Mouse (Mus musculus): Measurements from ENCODE around the gene Msh2.

Gene Msh2

DNA sequence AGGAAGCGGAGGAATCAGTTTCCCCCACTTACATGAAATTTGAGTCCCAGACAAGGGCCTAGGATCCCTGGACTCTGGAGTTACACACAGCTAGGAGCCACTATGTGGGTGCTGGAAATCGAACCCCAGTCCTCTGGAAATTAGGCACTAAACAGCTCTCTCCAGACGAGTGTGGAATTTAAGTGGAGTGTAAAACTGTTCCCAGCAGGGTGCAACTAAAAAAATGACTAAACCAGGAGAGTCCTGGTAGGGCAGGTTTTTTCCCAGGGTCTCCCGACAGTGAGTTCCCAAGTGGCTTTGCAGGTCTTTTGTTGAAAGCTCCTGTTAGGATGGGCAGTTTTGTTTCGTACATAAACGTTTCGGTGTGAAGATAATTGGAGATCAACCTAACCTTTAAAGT, 52.6 kb downstream of the Msh2 start:
- DNase-seq, result no peak

DNA sequence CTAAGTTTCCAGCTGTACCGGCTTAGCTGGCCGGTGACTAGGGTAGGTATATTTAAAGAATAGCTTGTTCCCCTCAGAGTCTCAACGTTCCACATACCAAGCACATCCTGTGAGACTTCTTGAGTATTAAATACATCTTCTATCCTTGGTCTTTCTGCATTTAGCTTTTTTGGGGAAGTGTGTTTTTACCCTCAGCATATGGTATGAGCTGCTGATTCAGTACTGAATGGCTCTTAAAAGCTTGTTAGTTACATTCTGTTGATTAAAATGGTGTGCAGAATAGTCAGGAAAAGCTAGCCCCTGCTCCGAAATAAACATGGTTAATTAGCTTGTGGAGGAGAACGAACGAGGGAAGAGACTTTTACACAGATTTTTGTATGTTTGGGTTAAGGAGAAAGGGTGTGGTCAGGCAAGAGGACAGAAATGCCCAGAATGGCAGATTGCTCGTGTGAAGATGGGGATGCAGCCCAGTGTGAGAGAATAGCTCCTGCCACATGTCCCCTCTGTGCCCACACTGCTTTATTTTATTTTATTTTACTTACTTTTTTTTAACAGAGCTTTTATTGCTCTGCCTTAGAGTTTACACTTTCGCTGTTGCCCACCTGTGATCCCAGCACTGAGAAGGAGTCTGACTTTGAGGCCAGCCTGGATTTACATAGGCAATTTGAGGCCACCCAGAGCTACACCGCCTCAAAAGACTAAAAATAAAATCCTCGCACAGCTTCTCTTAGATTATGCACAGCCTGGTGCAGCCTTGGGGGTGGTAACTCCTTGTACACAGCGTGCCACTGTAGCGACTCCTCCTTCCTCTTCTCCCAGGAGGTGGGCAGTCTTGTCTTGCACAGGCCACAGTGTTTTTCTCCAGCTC, 54.6 kb downstream of the Msh2 start:
- DNase-seq, result no peak

DNA sequence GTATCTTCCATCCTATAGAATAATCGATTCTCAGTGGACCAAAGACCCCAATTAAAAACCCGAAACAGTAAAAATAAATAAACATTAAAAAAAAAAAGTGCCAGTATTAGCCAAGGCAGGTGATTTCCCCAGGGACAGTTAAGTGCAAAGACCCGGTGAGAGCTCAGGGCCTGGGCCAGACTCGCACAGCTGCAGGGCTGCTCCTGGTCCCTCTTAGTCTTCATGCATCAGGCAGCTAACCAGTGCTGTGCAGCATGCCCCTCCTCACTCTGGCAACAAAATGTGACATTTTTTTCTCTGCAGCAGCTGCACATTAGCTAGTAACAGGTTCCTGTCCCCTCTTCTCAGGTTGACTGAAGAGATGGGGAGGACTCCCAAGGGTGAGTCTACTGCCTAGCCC, 59.8 kb downstream of the Msh2 start:
- DNase-seq, result no peak

DNA sequence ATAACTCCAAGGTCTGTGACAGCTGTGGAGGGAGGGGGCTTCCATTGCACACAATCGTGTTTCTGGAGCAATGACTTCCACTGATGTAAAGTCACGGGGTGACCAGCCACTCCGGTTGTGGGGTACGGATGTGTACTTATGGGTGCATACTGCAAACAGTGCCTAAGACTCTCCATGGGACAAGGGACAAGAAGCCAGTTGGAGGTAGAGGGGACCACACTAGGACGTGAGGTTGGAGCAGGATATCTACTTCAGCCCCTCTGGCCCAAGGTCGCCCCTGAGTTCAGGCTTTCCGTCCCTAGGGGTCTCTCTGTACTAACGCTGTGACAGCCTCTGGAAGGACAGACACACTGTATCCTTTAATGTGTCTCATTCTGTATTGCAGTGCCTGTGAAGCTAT, 62.3 kb downstream of the Msh2 start:
- no peak for DNase-seq

DNA sequence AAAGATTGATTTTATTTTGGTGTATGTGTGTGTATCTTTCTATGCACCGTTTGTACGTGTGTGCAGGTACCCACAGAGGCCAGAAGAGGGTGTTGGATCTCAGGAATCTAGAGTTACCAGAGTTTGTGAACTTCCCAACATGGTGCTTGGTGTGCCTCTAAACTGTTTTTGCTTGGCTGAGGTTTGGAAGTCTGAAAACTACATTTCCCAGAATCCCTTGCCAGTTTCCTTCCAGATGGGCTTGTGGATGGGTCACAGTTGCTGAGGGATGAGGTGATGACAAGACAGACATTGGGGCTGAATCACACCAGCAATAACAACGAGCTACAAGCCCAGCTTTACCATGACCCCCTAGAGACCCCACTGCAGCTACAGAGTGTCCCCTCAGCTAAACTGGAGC, 65.0 kb downstream of the Msh2 start:
- no peak for DNase-seq

DNA sequence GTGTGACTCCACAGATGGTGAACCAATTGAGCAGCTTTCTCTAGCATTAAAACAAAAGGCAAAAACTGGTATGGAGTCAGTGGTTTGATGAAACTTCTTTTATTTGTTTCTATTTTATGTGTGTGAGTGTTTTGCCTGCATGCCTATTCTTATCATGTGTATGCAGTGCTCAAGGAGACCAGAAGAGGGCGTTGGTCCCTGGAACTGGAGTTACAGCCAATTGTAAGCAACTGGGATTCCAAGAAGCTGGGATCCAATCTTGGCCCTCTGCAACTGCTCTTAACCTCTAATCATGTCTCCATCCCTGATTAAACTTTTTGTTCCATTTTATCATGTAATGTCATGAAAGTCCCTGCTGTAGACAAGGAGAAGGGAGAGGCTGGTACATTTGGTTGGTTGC, 67.7 kb downstream of the Msh2 start:
- no peak for DNase-seq

DNA sequence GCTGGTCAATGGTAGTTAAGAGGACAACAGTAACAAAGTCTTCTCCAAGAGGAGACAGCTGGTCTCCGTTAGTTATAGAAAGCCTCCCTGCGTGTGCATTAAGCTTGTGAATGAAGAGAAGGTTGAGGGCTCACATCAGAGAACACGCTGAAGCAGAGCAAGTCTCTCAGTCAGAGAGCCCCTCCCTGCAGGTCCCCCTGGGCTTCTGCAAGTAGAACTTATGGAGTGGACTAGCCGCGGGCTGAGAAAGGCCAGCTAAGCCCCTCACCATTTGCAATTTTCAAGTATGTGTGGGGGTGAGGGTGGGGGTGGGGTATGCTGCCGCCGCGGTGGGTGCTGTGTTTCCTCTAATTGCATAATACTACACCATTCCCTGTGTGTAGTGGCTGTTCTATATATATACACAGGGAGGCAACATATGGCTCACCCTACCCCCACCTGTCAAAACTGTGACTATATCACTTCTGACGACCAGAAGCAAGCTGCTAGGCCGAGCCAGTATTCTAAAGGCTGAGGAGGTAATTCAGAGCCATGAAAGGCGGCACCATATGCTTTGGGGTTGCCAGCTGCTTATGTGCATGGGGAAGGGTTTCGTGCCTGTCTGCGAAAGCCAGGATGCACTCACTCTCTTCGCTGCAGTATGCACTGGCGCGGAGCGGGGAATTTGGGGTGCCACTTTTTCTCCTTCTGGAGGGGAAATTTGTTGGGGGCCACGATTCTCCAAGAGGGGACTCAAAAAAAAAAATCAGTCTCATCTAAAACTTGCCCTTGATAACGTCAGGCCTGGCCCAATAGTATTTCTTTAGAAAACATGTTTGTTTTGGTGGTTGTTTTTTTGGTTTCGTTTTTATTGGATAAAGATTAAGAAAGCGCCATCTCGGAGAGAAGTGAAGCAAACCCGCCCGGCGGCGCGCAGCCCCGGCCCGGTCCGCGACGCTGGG, 73.1 kb downstream of the Msh2 start:
- DNase-seq, result peak; percentile 70

DNA sequence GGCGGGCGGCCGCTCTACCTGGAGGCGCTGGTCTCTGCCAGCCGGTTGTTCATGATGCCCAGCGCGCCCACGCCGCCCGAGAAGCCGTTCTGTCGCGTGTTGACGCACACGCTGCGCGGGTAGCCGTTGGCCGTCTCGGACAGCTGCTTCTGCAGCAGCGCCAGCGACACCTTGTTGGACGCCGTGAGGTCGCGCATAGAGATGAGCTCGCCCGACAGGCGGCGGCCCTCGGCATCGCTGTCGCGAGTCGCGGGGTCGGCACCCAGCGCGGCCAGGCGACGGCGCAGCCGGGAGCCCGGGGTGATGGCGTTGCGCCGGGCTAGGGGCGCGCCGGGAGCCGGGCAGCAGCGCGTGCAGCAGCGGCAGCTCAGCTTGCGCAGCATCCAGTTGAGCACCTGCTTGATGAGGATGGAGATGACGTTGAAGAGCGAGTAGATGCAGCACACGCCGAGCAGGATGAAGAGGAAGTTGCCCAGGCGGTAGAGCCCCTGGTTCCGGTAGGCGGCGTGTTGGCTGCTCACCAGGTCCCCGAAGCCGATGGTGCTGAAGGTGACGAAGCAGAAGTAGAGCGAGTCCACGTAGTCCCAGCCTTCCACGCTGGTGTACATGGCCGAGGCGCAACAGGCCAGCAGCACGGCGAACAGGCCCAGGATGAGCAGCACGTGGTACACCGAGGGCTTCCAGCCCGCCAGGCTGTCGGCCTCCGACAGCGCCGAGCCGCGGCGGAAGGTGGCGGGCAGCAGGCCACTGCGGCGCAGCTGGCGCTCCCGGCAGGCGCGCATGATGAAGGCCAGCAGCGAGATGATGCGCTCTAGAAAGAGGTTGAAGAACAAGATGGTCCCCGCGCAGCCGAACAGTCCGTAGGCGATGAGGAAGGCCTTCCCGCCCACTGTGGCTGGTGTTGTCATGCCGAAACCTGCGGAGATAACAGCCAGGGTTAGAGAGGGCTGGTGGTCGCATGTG, 74.1 kb downstream of the Msh2 start:
- peak; percentile 78 to 79 for DNase-seq

DNA sequence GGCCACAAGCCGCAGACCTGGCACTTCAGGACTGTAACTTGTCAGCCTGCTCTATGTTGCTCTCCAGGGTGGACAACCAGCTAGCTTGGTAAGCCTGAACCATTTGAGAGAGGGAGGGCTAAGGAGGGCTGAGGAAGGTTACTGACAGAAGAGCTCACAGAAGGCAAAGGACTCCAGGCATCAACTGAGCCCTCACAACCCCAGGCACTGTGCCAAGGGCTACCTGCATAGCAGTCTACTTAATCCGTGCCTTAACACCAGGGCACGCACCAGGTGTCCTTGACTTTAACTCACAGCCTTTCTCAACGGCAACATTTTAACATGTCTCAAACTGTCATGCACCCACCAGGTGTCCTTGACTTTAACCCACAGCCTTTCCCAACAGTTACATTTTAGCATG, 88.2 kb downstream of the Msh2 start:
- DNase-seq, result peak; percentile 49 to 52

DNA sequence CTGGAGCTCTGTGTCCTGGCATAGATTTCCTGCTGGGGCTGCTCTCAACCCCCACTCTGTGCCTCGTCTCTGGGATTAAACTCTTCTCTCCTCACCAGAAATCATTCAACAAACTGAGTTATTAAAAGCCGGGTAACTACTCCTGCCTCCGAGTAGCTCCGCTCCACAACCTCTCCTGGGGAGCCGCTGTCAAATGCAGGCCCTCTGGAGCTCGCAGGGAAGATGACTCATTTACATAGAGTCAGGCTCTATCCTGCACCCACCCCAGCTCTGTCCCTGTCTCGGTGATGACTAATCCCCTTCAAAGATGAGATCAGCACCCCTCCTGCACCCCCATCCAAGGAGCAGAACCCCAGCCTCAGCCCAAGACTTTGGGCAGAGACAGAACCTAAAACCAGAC, 91.0 kb downstream of the Msh2 start:
- no peak for DNase-seq

DNA sequence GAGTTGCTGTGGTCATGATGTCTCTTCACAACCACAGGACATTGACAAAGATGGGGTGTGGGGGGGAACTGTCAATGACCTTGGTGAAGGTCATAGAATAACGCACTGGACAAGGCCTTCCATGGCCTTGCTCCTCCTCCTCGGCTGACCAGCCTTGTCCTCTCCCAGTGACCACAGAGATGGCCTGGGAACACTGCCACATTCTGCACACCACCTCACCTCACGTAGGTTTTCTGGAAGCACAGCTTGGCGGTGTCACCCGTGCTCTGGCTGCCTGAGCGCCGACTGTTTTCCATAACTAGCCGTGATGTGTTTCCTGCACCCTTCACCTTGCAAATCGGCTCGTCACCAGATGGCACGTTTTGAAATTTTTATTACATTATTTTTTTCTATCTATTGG, 92.9 kb downstream of the Msh2 start:
- peak in 1 of 2 experiments; percentile 50 for DNase-seq

DNA sequence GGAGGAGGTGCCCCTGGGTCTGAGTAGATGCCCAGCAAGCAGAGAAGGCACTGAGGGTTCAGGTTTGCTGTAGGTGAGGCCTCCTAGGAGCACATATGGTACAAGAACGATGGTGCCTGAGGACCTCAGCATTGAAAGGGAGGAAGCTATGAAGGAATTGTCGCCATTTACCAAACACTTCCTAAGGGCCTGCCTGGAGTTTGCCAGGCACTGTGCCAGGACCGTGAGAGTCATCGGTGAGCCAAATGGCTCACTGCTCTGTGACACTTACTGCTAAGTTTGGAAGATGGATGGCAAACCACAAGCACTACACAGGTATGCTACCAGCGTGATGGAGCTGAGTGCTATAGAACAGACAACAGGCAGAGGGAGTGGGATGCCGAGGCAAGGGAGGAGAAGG, 94.8 kb downstream of the Msh2 start:
- peak in 1 of 2 experiments; percentile 55 for DNase-seq

DNA sequence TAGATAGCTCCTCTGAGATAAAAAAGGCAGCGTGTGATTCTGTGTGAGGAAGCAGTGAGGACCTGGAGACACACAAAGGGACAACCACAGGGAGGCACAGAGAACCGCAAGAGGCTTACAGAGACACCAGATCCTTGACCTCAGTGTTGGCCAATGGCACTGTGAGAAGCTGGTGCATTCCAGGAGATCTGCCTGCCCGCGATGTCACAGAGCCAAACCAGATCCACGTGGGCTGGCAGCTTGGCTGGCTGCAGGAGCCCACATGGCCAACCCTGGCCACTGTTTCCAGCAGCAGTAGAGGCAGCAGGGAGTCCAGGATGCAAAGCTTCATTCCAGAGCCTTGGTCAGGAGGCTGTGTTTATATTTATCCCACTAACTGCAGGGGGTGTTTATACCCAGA, 98.6 kb downstream of the Msh2 start:
- DNase-seq, result peak; percentile 88 to 90

DNA sequence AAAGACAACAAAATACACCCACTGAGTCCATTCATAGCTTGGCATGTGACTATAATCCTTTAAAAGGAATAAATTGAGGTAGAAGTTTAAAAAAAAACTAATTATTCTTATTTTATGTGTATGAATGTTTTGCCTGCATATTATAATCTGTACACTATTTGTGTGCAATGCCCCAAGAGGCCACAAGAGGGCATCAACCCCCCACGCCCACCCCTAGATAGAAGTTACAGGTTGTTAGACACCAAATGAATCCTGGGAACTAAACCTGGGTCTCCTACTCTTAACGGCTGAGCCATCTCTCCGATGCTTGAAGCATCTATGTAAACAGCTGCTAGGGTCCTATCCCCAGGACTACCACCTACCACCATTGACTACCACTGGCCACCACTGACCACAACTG, 101.0 kb downstream of the Msh2 start:
- DNase-seq, result no peak
